Mouse (Mus musculus): Measurements from ENCODE around the gene Il1rl2.

DNA sequence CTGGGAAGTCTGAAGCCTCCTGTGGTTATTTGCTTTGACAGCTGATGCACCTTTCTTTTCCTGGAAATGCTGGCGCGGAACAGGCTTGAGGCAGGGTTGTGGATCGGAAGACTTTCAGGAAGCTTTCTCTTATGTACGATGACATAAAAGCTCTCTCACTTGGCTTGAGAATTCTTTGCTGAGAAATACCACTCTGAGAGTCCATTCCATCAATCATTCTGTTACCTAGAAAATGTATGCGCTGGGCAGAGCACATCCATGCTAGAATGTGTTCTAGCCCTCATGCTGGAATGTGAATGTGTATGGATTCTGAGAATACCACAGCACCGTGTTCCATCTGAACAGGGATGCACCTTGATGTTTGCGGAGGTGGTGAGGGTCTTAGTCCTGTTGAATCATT is 89.9 kb downstream of the Il1rl2 start:
- TF ChIP-seq CTCF (IDR thresholded peaks at IDR 0.05; ENCODE audit: control insufficient read depth, insufficient read depth, insufficient read length) (no peak), MAX (IDR thresholded peaks at IDR 0.05) (no peak), MYOD1 (IDR thresholded peaks at IDR 0.05; ENCODE audit: control insufficient read depth, insufficient read length, low read depth) (no peak), CEBPB (IDR thresholded peaks at IDR 0.05; ENCODE audit: low read depth) (no peak), USF1 (IDR thresholded peaks at IDR 0.05; ENCODE audit: low read depth) (no peak), MYOG (IDR thresholded peaks at IDR 0.05; ENCODE audit: control insufficient read depth, extremely low read depth, insufficient read length) (no peak), FOSL1 (IDR thresholded peaks at IDR 0.05; ENCODE audit: insufficient read depth, low read length, poor library complexity, severe bottlenecking) (no peak)

Measured in C2C12 (cell line).